Mouse (Mus musculus) liver, adult 2 months (tissue): ENCODE results near the gene Scaf4.

Experiments used
- CTCF ChIP-seq: fragments of 200-500 bp; IDR thresholded peaks from 2 replicates; pipeline ENCODE4 v1.5.1; 2011; ENCODE audit warnings: low read depth, low read length, control low read depth
- POLR2A ChIP-seq: fragments of 200-500 bp; IDR thresholded peaks from 2 replicates; pipeline ENCODE4 v1.6.1; 2011; ENCODE audit warnings: low read length, control low read depth; ENCODE audit not compliant: insufficient read depth; ENCODE audit errors: extremely low read depth

DNA sequence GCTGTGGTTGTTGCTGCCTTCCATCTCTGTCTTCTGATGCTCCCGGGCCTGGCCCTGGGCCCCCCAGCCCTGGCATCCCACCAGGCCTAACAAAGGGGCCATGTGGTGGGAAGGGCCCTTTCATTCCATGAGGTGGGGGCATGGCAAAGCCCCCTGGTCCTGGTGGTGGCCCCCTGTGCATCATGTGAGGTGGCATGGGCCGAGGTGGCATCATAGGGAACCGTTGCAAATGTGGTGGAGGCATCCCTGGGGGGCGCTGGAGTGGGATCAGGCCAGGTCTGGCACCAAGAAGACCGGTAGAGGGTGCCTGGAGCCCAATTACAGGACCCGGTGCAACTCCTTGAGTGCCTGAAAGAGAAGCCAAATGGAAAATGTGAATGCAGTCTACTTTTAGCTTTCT, 54.4 kb downstream of the Scaf4 start:
- TF ChIP-seq CTCF (no peak), POLR2A (no peak)
